17 mouse cellular contexts compared by ENCODE assay signal in the genomic region with DNA sequence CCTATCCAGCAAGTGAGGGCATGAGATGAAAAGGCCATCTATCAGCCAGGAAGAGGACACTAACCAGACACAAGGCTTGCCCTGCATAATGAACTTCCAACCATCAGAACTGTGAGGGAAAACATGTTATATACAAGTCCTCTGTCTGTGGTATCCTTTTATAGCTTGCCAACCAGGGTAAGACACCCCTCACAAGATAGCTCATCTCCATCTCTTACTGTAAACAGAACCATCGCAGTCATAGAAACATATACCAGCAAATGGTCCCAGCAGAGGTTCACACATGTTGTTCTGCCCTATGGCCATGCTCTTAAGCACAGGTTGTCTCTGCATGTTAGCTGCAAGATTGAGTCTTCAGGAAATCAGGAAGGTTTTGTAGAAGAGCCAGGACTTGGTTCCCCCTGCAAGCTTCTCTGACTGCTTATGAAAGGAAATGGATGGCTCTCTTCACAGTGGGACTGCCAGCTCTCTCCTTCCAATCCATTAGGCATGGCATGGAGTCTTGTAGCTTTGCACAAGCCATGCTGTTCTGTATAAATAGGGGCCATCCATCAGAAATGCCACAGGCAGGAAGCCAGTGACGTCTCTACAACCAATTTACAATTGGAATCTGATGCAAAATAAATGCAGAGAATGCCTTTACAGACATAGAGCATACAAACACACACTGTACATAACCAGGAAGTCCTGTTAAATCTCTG.
DNase-seq lines count a peak whose midpoint lies in the region; ATAC-seq and TF ChIP-seq lines count a peak whose summit lies in the region.
"Had no signal": no experiment of that assay in that cellular context is flagged by ENCODE, and none has a peak within 500 bp of the region (broad histone marks: within the 10 kb centered on the region; RNA-seq: fewer than 3 reads in every experiment).

No protein-coding gene starts in this region.

- ATAC-seq in hindbrain, embryonic 11.5 days (ENCODE audit: low FRiP score): no peak
- ATAC-seq in hindbrain, postnatal 0 days: peak; percentile 86
- ATAC-seq: CD4-positive, CD25-positive, alpha-beta regulatory T cell, adult 4 months; inflammation-experienced regulatory T-cells, adult 6 months; liver, postnatal 0 days had no signal

- H3K27me3 ChIP-seq in hindbrain, embryonic 11.5 days (ENCODE audit: control insufficient read depth, insufficient read depth, low read length): no peaks in the 10 kb centered on the region
- H3K27me3 ChIP-seq in hindbrain, embryonic 10.5 days (ENCODE audit: insufficient read depth, poor library complexity, severe bottlenecking): no peaks in the 10 kb centered on the region
- H3K27me3 ChIP-seq in hindbrain, postnatal 0 days (ENCODE audit: insufficient read depth, low read length): no peaks in the 10 kb centered on the region
- H3K27me3 ChIP-seq: heart, embryonic 12.5 days; megakaryocyte, embryonic 14.5 days; neural tube, embryonic 13.5 days had no signal

- peak; percentile 85 to 86 for DNase-seq in cerebellum, postnatal 10 days
- DNase-seq in cerebellum, adult 9-10 months: no peak
- DNase-seq in hindbrain, embryonic 11.5 days (ENCODE audit: low spot score): peak; percentile 19
- DNase-seq in hindbrain, embryonic 10.5 days (ENCODE audit: low spot score): no peak
- peak; percentile 25 for DNase-seq in brain, adult 2 months (ENCODE audit: low read depth, low spot score)
- peak; percentile 79 for DNase-seq in hindbrain, postnatal 0 days (ENCODE audit: low spot score)
- DNase-seq in adrenal gland, adult 2 months: no peak
- DNase-seq: heart, postnatal 14 days; kidney, adult 2 months; kidney, postnatal 14 days; liver, postnatal 0 days; thymus, postnatal 14 days had no signal

- H3K9ac ChIP-seq in hindbrain, embryonic 11.5 days (ENCODE audit: low read depth, low read length): no peak overlapping the region
- H3K9ac ChIP-seq in hindbrain, postnatal 0 days (replicated peaks; ENCODE audit: low read length): no peak overlapping the region
- H3K9ac ChIP-seq: heart, embryonic 12.5 days; liver, postnatal 0 days; neural tube, embryonic 13.5 days had no signal

- H3K4me3 ChIP-seq in hindbrain, embryonic 11.5 days (ENCODE audit: low read depth, low read length): no peak overlapping the region
- no peak overlapping the region for H3K4me3 ChIP-seq in hindbrain, embryonic 10.5 days
- no peak overlapping the region for H3K4me3 ChIP-seq in hindbrain, postnatal 0 days (ENCODE audit: low read length)
- H3K4me3 ChIP-seq: heart, embryonic 12.5 days; megakaryocyte, embryonic 14.5 days; neural tube, embryonic 13.5 days had no signal

- H3K27ac ChIP-seq in hindbrain, embryonic 11.5 days (ENCODE audit: low read depth, low read length): no peak overlapping the region
- no peak overlapping the region for H3K27ac ChIP-seq in hindbrain, embryonic 10.5 days
- no peak overlapping the region for H3K27ac ChIP-seq in hindbrain, postnatal 0 days
- H3K27ac ChIP-seq: neural tube, embryonic 13.5 days had no signal

- H3K9me3 ChIP-seq in hindbrain, embryonic 11.5 days (ENCODE audit: control insufficient read depth, low read length): no peaks in the 10 kb centered on the region
- no peaks in the 10 kb centered on the region for H3K9me3 ChIP-seq in hindbrain, embryonic 10.5 days
- H3K9me3 ChIP-seq in hindbrain, postnatal 0 days (ENCODE audit: low read length): no peaks in the 10 kb centered on the region
- H3K9me3 ChIP-seq: heart, embryonic 12.5 days; megakaryocyte, embryonic 14.5 days had no signal

- no peaks in the 10 kb centered on the region for H3K4me1 ChIP-seq in hindbrain, embryonic 11.5 days (replicated peaks; ENCODE audit: control insufficient read depth, insufficient read depth, low read length)
- H3K4me1 ChIP-seq in hindbrain, embryonic 10.5 days (replicated peaks): no peaks in the 10 kb centered on the region
- no peaks in the 10 kb centered on the region for H3K4me1 ChIP-seq in hindbrain, postnatal 0 days (ENCODE audit: insufficient read depth, low read length)
- H3K4me1 ChIP-seq: heart, embryonic 12.5 days; megakaryocyte, embryonic 14.5 days had no signal

- H3K4me2 ChIP-seq in hindbrain, embryonic 11.5 days (replicated peaks; ENCODE audit: low read depth, low read length): no peak overlapping the region
- no peak overlapping the region for H3K4me2 ChIP-seq in hindbrain, postnatal 0 days (ENCODE audit: low read depth, low read length)
- H3K4me2 ChIP-seq: heart, embryonic 12.5 days; neural tube, embryonic 13.5 days had no signal

- H3K36me3 ChIP-seq in hindbrain, embryonic 11.5 days (ENCODE audit: control insufficient read depth, insufficient read depth, low read length): no peaks in the 10 kb centered on the region
- no peaks in the 10 kb centered on the region for H3K36me3 ChIP-seq in hindbrain, embryonic 10.5 days
- H3K36me3 ChIP-seq in hindbrain, postnatal 0 days (ENCODE audit: insufficient read depth, low read length): no peaks in the 10 kb centered on the region
- H3K36me3 ChIP-seq: heart, embryonic 12.5 days; neural tube, embryonic 13.5 days had no signal

- WGBS in hindbrain, embryonic 11.5 days: 60% methylated on average over 2 of the region's 2 CpGs
- 63% methylated on average over 2 of the region's 2 CpGs for WGBS in hindbrain, embryonic 10.5 days
- 42% methylated on average over 2 of the region's 2 CpGs for WGBS in hindbrain, postnatal 0 days

- no peak for TF ChIP-seq CTCF in hindbrain, postnatal 0 days (IDR thresholded peaks at IDR 0.05; ENCODE audit: low read depth)

Comparison
In these comparisons a context has a peak if more than half of its experiments do, and no peak if none do; other contexts are left out.
1. DNase-seq: peak in cerebellum, postnatal 10 days (2 of 2), hindbrain, embryonic 11.5 days (single experiment), brain, adult 2 months (single experiment) and hindbrain, postnatal 0 days (single experiment); none in cerebellum, adult 9-10 months (single experiment), hindbrain, embryonic 10.5 days (single experiment) and adrenal gland, adult 2 months (single experiment).